Mouse (Mus musculus): Measurements from ENCODE around the gene Smg7.

The Smg7 gene

GRCm38 (mm10) chr1:152838841-152839240 lies 63.6 kb downstream of the Smg7 start:
- DNase-seq = no peak

- DNase-seq = no peak
Measured at GRCm38 (mm10) chr1:152838026-152838702, 64.3 kb downstream of the Smg7 start.

- DNase-seq = no peak
Measured at GRCm38 (mm10) chr1:152835061-152835460, 67.4 kb downstream of the Smg7 start.

GRCm38 (mm10) chr1:152832316-152832715 lies 70.1 kb downstream of the Smg7 start:
- no peak for DNase-seq

GRCm38 (mm10) chr1:152831619-152832018 lies 70.8 kb downstream of the Smg7 start:
- DNase-seq = no peak

GRCm38 (mm10) chr1:152831003-152831402 lies 71.4 kb downstream of the Smg7 start:
- no peak for DNase-seq

GRCm38 (mm10) chr1:152830054-152830453 lies 72.4 kb downstream of the Smg7 start:
- no peak for DNase-seq

GRCm38 (mm10) chr1:152828637-152829355 lies 73.7 kb downstream of the Smg7 start:
- no peak for DNase-seq

GRCm38 (mm10) chr1:152828168-152828567 lies 74.3 kb downstream of the Smg7 start:
- DNase-seq = no peak

- no peak for DNase-seq
Measured at GRCm38 (mm10) chr1:152826446-152826845, 76.0 kb downstream of the Smg7 start.

GRCm38 (mm10) chr1:152824206-152824605 lies 78.2 kb downstream of the Smg7 start:
- DNase-seq = no peak

GRCm38 (mm10) chr1:152821746-152822145 lies 80.7 kb downstream of the Smg7 start:
- no peak for DNase-seq

GRCm38 (mm10) chr1:152820911-152821695 lies 81.3 kb downstream of the Smg7 start:
- no peak for DNase-seq

- DNase-seq = no peak
Measured at GRCm38 (mm10) chr1:152819558-152819957, 82.9 kb downstream of the Smg7 start.

GRCm38 (mm10) chr1:152817794-152818193 lies 84.7 kb downstream of the Smg7 start:
- DNase-seq = peak in 1 of 2 experiments; percentile 62

GRCm38 (mm10) chr1:152817027-152817769 lies 85.2 kb downstream of the Smg7 start:
- no peak for DNase-seq

GRCm38 (mm10) chr1:152815265-152815701 lies 87.2 kb downstream of the Smg7 start:
- DNase-seq = peak; percentile 68 to 70

GRCm38 (mm10) chr1:152810533-152811439 lies 91.7 kb downstream of the Smg7 start:
- DNase-seq = no peak

- peak in 1 of 2 experiments; percentile 46 for DNase-seq
Measured at GRCm38 (mm10) chr1:152809541-152810252, 92.7 kb downstream of the Smg7 start.

GRCm38 (mm10) chr1:152808392-152808680 lies 94.1 kb downstream of the Smg7 start:
- no peak for DNase-seq

Measured in lung, postnatal 4 days (tissue).